Mouse (Mus musculus) heart, embryonic 16.5 days (tissue): ENCODE results near the gene Zfp30. TPM values are rescaled to one million over a fixed set of nuclear protein-coding genes. Genes with fewer than 3 reads are reported as not detected.

Experiments
- ATAC-seq: fragments of 200-750 bp; cut with Nextera tagmentation; replicated peaks from 2 replicates; pipeline ENCODE4 v1.8.0; 2017; ENCODE audit warnings: moderate number of reproducible peaks; ENCODE audit not compliant: insufficient read depth, low FRiP score; ENCODE audit errors: extremely low read depth
- H3K27ac ChIP-seq: fragments of 300-500 bp; sonication (generic); 2 replicates; pipeline ENCODE4 v1.5.1; 2014; ENCODE audit warnings: mild to moderate bottlenecking, low read length, control low read depth, moderate library complexity
- H3K27me3 ChIP-seq: fragments of 300-500 bp; sonication (generic); 2 replicates; pipeline ENCODE4 v1.6.1; 2014; ENCODE audit warnings: low read length, mixed read lengths; ENCODE audit not compliant: control insufficient read depth, insufficient read depth
- H3K36me3 ChIP-seq: fragments of 300-500 bp; sonication (generic); 2 replicates; pipeline ENCODE4 v1.6.1; 2014; ENCODE audit not compliant: control insufficient read depth, insufficient read depth
- H3K4me1 ChIP-seq: fragments of 300-500 bp; sonication (generic); 2 replicates; pipeline ENCODE4 v1.6.1; 2014; ENCODE audit warnings: low read length, mixed read lengths; ENCODE audit not compliant: control insufficient read depth, insufficient read depth
- H3K4me2 ChIP-seq: fragments of 300-500 bp; sonication (generic); 2 replicates; pipeline ENCODE4 v1.6.1; 2014; ENCODE audit warnings: low read depth, mild to moderate bottlenecking, control low read depth, low read length
- H3K4me3 ChIP-seq: fragments of 300-500 bp; sonication (generic); 2 replicates; pipeline ENCODE4 v1.5.1; 2014; ENCODE audit warnings: mild to moderate bottlenecking, control low read depth, low read length
- H3K9ac ChIP-seq: fragments of 300-500 bp; sonication (generic); 2 replicates; pipeline ENCODE4 v1.6.1; 2014; ENCODE audit warnings: low read length, control low read depth
- H3K9me3 ChIP-seq: fragments of 300-500 bp; sonication (generic); replicated peaks from 2 replicates; pipeline ENCODE4 v1.6.1; 2016; ENCODE audit warnings: low read length; ENCODE audit not compliant: control insufficient read depth
- WGBS: fragments of 180-500 bp; shearing (Covaris S2); extraction: QIAGEN DNeasy Blood & Tissue Kit; methylation state at CpG from one replicate; pipeline ENCODE4 v1.1.7; 2014; 5-methylcytosine and 5-hydroxymethylcytosine counted together
- polyA plus RNA-seq: library from polyadenylated mRNA; unstranded; fragments of >200 nt; fragmentation: Nextera tagmentation; extraction: Ambion mirVana; gene quantifications from 2 replicates; pipeline ENCODE4 v1.2.1, GENCODE M21; 2015

The Zfp30 gene
- polyA plus RNA-seq, 1 experiment from 2014 or later, result 6.2 TPM

DNA sequence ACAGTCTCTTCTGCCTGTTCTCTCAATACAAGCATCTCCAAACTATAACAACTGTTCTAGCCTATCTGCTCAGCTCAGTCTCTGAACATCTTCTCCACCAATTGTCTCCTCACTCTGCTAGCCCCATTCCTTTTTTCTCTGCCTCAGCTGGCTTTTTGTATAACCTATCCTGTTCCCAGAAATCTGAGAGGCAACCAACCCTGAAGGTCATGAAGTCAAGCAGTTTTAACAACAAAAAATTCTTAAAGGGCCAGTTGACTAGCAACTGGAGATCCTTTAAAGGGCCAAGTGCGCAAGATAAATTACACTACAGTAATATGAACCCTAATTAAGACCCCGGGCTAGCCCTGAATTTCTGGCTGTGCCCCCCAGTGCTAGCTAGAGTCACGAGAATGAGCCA is 9.4 kb upstream of the Zfp30 start:
- Histone ChIP-seq H3K36me3 (peaks cover 68% of the 10 kb centered on the region), H3K27me3 (no peaks in the 10 kb centered on the region), H3K9ac (no peak overlapping the region), H3K27ac (no peak overlapping the region), H3K4me1 (peaks cover 14% of the 10 kb centered on the region), H3K4me3 (no peak overlapping the region), H3K4me2 (no peak overlapping the region), H3K9me3 (peaks cover 7% of the 10 kb centered on the region)
- 92% methylated on average over 3 of the region's 3 CpGs for WGBS
- ATAC-seq, result no peak

DNA sequence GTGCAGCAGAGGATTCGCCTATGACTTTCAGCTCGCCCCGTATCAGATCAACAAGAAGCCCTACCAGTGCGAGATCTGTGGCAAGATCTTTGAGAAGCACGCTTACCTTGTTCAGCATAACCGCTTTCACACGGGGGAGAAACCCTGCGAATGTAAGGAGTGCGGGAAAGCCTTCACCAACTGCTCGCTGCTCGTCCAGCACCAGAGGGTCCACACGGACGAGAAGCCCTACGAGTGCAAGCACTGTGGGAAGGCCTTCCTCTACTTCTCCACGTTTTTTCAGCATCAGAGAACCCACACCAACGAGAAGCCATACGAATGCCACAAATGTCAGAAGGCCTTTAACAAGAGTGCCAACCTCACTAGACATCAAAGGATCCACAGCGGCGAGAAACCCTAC is 7.2 kb upstream of the Zfp30 start:
- Histone ChIP-seq H3K36me3 (peaks cover 68% of the 10 kb centered on the region), H3K27me3 (no peaks in the 10 kb centered on the region), H3K4me2 (no peak overlapping the region), H3K27ac (no peak overlapping the region), H3K4me1 (peaks cover 10% of the 10 kb centered on the region; the same call in 1 of the 2 replicates), H3K9me3 (peaks cover 7% of the 10 kb centered on the region), H3K9ac (no peak overlapping the region), H3K4me3 (no peak overlapping the region)
- 95% methylated on average over 19 of the region's 19 CpGs for WGBS
- ATAC-seq, result no peak

DNA sequence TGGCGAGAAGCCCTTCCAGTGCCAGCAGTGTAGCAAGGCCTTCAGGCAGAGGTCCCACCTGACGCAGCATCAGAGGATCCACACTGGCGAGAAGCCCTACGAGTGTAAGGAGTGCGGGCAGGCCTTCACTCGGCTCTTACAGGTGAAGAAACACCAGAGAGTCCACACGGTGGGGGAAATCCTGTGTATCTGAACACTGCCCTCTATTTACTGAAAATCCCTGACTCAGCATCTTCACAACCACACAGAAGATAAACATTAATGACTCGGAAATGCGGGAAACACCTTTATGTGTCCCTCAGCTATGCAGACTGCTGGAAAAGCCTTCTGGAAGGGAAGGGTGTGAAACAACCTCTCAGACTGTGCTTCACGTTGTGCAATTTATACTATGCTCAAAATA is 6.4 kb upstream of the Zfp30 start:
- no peak overlapping the region for H3K27ac ChIP-seq
- no peak overlapping the region for H3K4me2 ChIP-seq
- H3K4me3 ChIP-seq, result no peak overlapping the region
- H3K27me3 ChIP-seq, result no peaks in the 10 kb centered on the region
- H3K9me3 ChIP-seq, result peaks cover 7% of the 10 kb centered on the region
- H3K9ac ChIP-seq, result no peak overlapping the region
- 95% methylated on average over 10 of the region's 10 CpGs for WGBS
- H3K4me1 ChIP-seq, result peaks cover 10% of the 10 kb centered on the region; the same call in 1 of the 2 replicates
- H3K36me3 ChIP-seq, result peaks cover 60% of the 10 kb centered on the region
- no peak for ATAC-seq

DNA sequence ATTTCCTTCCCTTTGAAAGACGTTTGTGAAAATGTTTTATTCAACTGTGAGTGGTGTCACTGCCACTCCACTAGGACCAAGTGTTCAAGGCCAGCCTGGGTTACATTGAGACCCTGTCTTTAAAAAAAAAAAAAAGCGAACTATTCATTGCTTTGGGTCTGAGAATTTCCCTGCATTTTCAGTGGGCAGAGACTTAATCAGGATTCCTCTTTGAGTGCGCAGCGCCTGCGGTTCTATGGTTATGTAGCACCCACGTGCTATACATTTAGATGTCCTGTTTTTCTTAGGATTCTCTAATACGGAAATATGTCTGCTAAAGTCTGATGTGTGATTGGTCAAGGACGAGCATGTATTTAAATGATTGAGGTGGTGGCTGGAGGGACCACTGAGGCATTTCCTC is 1.2 kb downstream of the Zfp30 start:
- peak overlapping the region; percentile 96 for H3K9ac ChIP-seq
- H3K4me2 ChIP-seq, result peak overlapping the region; percentile 82
- H3K4me3 ChIP-seq, result peak overlapping the region; percentile 93
- no peaks in the 10 kb centered on the region for H3K27me3 ChIP-seq
- ATAC-seq, result no peak
- peaks cover 12% of the 10 kb centered on the region for H3K4me1 ChIP-seq
- WGBS, result 51% methylated on average over 8 of the region's 8 CpGs
- H3K27ac ChIP-seq, result no peak overlapping the region
- peaks cover 33% of the 10 kb centered on the region for H3K36me3 ChIP-seq
- no peaks in the 10 kb centered on the region for H3K9me3 ChIP-seq

DNA sequence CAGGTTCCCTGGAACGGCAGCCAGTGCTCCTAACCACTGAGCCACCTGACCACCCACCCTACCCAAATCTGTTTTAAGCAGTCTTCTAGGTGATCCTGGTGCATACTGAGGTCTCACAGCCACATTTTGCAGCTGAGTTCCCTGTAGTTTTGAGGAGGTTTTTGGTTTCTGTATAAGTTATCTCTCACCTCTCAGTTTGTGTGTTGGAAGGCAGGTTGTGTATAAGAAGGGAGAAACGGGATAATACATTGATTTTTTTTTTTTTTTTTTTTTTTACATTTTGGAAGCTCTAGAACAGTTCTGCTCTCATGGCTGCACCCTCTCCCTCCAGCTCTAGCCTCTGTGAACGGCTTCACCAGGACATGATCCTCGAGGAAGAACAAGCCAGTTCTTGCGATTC is 2.1 kb downstream of the Zfp30 start:
- no peak overlapping the region for H3K27ac ChIP-seq
- H3K9me3 ChIP-seq, result no peaks in the 10 kb centered on the region
- peak overlapping the region; percentile 96 for H3K9ac ChIP-seq
- peak overlapping the region; percentile 93 for H3K4me3 ChIP-seq
- no peaks in the 10 kb centered on the region for H3K27me3 ChIP-seq
- peaks cover 12% of the 10 kb centered on the region for H3K4me1 ChIP-seq
- ATAC-seq, result no peak
- H3K36me3 ChIP-seq, result peaks cover 41% of the 10 kb centered on the region
- 75% methylated on average over 5 of the region's 5 CpGs for WGBS
- H3K4me2 ChIP-seq, result peak overlapping the region; percentile 82

DNA sequence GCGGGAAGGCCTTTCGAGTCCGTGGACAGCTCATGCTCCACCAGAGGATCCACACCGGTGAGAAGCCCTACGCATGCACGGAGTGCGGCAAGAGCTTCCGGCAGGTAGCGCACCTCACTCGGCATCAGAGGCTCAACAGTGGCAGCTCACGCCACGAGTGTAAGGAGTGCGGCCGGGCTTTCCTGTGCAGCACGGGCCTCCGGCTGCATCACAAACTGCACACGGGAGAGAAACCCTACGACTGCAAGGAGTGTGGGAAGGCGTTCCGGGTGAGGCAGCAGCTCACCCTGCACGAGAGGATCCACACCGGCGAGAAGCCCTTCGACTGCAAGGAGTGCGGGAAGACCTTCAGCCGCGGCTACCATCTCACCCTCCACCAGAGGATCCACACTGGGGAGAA is 9.1 kb downstream of the Zfp30 start:
- no peak overlapping the region for H3K4me3 ChIP-seq
- H3K4me1 ChIP-seq, result no peaks in the 10 kb centered on the region
- peaks cover 54% of the 10 kb centered on the region for H3K36me3 ChIP-seq
- ATAC-seq, result no peak
- H3K4me2 ChIP-seq, result no peak overlapping the region; the same call in 1 of the 2 replicates
- H3K27me3 ChIP-seq, result peaks cover 3% of the 10 kb centered on the region; the same call in 1 of the 2 replicates
- H3K9me3 ChIP-seq, result peaks cover 13% of the 10 kb centered on the region
- no peak overlapping the region for H3K27ac ChIP-seq
- 28% methylated on average over 27 of the region's 27 CpGs for WGBS
- no peak overlapping the region for H3K9ac ChIP-seq

DNA sequence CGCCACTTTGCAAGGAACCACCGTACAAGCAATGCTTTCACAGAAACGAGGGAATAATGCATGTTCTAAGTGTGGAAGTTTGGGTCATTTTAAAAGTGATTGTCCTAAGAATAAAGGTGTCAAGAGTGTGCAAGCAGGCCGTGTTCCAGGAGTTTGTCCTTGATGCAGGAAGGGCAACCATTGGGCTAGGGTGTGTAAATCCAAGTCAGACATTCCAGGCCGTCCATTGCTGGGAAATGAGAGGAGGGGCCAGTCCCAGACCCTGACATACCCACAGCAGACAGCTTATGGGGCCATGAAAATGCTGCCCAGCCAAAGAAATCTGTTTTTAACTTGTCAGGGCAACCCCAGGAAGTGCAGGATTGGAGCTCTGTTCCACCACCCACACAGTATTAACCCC is 23.2 kb downstream of the Zfp30 start:
- Histone ChIP-seq H3K9me3 (0 out of 2 replicates have a peak, but pooled peaks cover 2% of the 10 kb centered on the region), H3K4me2 (no peak overlapping the region), H3K27me3 (no peaks in the 10 kb centered on the region), H3K27ac (no peak overlapping the region), H3K4me3 (no peak overlapping the region), H3K9ac (no peak overlapping the region), H3K4me1 (no peaks in the 10 kb centered on the region), H3K36me3 (no peaks in the 10 kb centered on the region)
- 73% methylated on average over 5 of the region's 5 CpGs for WGBS
- ATAC-seq, result no peak

DNA sequence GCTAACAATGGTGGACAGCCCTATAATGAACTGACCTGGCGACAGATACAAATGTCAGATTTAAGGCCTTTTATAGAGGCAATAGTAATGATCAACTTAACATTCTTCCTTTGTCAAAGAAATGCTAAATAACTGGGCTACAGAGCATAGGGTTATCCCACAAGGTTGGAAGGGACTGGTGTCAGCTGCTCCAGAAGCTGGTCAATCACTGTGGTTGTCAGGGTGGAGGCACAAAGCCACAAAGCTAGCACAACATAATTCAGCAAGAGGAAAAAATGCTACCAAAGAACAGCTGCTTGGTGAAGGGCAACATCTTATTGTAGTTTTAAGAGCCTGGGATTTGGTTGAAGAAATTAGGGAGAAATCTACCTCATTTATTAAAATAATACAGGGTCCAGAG is 28.4 kb downstream of the Zfp30 start:
- Histone ChIP-seq H3K4me3 (no peak overlapping the region), H3K9ac (no peak overlapping the region), H3K4me1 (peaks cover 13% of the 10 kb centered on the region), H3K27me3 (no peaks in the 10 kb centered on the region), H3K4me2 (no peak overlapping the region), H3K36me3 (no peaks in the 10 kb centered on the region), H3K27ac (no peak overlapping the region), H3K9me3 (0 out of 2 replicates have a peak, but pooled peaks cover 2% of the 10 kb centered on the region)
- WGBS, result 90% methylated on average over 1 of the region's 1 CpGs
- no peak for ATAC-seq

DNA sequence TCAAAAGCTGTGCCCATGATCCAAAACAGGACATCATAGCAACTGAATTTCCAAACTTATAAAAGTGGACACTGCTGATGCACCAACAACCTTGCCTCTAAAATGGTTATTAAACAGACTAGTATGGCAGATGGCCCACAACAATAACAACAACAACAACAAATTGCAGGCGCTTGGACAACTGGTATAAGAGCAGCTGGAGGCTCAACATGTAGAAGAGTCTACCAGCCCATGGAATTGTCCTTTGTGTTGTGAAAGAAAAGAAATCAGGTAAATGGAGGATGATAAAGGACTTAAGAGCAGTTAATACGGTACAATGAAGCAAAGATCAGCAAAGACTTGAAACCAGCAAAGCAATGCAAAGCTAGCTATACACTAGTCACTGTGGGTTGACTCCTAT is 30.6 kb downstream of the Zfp30 start:
- WGBS, result 86% methylated on average over 2 of the region's 2 CpGs

More for the DNA sequence above, 30.6 kb downstream of the Zfp30 start:
- no peak overlapping the region for H3K4me3 ChIP-seq
- H3K4me2 ChIP-seq, result no peak overlapping the region
- peaks cover 16% of the 10 kb centered on the region for H3K4me1 ChIP-seq
- ATAC-seq, result no peak
- H3K27me3 ChIP-seq, result no peaks in the 10 kb centered on the region
- H3K9me3 ChIP-seq, result no peaks in the 10 kb centered on the region
- no peaks in the 10 kb centered on the region for H3K36me3 ChIP-seq
- no peak overlapping the region for H3K27ac ChIP-seq
- H3K9ac ChIP-seq, result no peak overlapping the region
